Mouse (Mus musculus): ENCODE results near the gene Olfr545. TPM values are rescaled to one million over a fixed set of nuclear protein-coding genes. Genes with fewer than 3 reads are reported as not detected.

The Olfr545 gene
- not detected for polyA plus RNA-seq (2017; shearing (Covaris generic))

DNA sequence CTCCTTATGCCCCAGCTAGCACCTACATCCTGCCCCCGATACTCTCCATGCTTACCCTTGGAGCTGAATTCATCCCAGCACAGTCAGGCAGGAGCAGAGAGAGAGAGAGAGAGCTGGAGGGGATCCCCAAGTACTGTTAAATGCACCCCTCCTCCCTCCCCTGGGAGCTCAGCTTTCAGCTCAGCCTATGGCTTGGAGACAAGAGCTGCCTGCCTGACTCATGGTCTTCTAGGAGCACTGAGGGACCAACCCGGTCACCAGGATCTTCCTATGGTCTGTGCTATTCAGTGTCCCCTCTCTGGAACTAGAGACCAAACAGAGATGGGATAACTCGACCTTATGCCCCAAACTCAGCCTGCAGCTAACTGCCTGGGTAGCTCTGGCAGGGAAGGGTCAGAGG, at the start of gene Olfr545:
TSS of gene Olfr545 (minus strand) at position 101 of the 400 bp plus-strand sequence.

DNA sequence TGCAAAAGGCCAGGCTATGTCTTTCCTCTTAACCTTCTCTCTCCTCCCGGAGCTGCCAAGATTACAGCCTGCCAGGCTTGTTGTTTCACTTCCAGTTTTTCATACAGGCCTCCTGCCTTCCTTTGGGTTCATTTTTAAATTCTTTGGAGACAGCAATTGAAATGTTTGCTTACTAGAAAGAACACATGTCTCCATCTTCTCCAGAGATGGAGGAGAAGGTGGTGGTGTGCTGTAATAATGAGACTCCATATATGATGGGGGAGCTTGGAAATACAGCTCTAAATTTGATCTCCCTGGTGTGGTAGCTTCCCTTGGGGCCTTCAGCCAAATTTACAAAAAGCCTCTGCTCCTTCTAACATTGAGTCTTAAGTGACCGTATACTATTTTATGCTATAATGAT, 41.2 kb upstream of the Olfr545 start, which contains the start of gene Olfr548-ps1:
TSS of gene Olfr548-ps1 (plus strand) at position 301 of the 400 bp plus-strand sequence.

DNA sequence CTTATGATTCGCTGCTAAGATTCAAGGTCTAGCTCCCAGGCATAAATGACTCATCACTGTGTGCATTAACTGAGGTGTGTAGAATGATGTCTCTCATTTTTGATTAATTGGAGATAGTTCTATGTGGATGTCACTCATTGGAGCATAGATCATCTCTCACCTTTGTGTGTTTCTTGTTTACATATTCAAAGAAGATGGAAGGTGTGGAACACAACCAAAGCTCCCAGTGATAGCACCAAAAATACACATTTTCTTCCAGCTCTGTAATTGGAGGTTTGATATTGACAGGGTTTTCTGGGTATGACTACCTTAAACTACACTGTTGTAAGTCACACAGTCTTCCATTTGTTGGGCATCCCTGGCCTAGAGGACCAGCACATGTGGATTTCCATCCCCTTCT, 35.1 kb upstream of the Olfr545 start, which contains the start of gene Olfr547:
TSS of gene Olfr547 (plus strand) at position 301 of the 400 bp plus-strand sequence.

DNA sequence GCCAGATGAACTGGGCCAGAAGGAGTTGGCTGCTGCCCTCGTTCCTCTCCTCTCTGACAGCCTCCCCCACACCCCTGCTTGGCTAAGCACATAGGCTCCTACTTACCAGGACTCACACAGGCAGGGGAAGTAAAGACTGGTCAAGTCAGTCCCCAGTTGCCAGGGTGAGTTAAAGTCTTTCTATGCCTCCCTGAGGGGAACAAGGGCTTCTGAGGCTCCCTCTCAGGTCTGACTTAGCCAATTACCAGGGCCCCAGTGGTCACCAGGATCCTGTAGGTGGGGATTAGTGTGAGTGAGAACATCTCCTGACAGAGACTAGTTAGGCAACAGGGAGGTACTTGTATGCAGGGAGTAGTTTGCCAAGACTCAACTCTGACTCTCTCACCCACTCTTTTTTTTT, 11.2 kb downstream of the Olfr545 start, which contains the start of gene Olfr544:
TSS of gene Olfr544 (minus strand) at position 153 of the 400 bp plus-strand sequence.

DNA sequence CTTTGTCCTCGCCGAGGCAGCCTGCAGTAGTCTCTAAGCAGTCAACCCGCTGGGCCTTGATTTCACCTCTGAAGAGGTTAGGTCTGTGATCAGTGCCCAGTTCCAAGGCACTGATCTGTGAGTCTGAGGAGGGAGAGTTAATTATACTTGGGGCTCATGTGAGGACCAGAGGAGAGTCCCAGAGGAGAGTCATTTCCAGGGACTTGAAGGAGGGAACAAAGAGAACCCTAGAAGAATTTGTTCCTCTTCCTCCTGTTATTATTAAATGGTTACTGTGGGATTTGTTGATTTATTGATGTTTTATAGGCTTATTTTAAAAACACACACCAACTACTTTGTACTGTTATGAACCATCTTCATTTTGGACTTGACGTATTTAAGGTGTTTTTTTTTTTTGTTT, 17.8 kb downstream of the Olfr545 start, which contains the start of gene Olfr543:
TSS of gene Olfr543 (minus strand) at position 101 of the 400 bp plus-strand sequence.

DNA sequence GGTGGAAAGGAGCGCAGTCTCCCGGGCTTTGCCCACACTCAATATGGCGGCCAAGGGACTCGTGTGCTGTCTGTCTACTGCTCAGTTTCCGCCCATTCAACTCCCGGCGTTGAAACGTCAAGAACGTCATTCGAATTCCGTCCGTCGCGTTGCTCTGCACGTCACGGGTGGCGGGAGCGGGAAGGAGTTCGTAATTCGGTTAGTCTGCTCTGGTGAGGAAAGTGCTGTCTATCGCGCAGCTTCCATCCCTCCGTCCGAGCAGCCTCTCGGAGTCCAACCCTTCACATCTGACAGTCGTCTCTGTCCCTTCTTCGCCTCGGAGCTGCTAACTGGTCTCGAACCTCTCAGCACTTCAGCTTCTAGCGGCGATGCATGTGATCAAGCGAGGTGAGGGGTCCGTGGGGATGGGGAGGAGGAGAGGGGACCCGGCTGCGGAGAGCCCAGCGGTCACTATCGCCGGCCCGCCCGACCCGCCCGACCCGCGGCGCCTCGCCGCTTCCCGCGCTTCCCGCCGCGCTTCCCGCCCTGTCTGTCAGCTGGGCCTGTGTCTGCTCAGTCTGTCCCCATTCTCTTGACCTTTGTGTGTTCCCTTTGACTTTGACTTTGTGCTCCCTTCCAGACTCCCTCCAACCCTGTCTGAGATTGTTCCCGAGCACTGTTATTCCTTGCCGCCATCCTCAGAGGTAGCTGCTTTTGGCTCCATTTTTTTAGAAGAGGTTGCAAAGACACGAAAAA, 57.5 kb downstream of the Olfr545 start, which contains the start of gene Rrm1:
TSS of gene Rrm1 (plus strand) at position 39 of the 735 bp plus-strand sequence.

Other genes starting within 250 kb of the Olfr545 start
- 432 TPM for gene Rhog, start 243.5 kb downstream of the Olfr545 start, polyA plus RNA-seq (2017; shearing (Covaris generic))
- gene Stim1, start 231.8 kb downstream of the Olfr545 start, polyA plus RNA-seq (2017; shearing (Covaris generic)): 194 TPM
- 28.8 TPM for gene Rrm1, start 57.9 kb downstream of the Olfr545 start, polyA plus RNA-seq (2017; shearing (Covaris generic))
- gene Olfr543, start 17.9 kb downstream of the Olfr545 start, polyA plus RNA-seq (2017; shearing (Covaris generic)): not detected
- 0.14 TPM for gene Olfr544, start 11.3 kb downstream of the Olfr545 start, polyA plus RNA-seq (2017; shearing (Covaris generic))
- gene Olfr547, start 35.2 kb upstream of the Olfr545 start, polyA plus RNA-seq (2017; shearing (Covaris generic)): not detected
- gene Olfr548-ps1, start 41.3 kb upstream of the Olfr545 start, polyA plus RNA-seq (2017; shearing (Covaris generic)): not detected
- gene Olfr549, start 50.3 kb upstream of the Olfr545 start, polyA plus RNA-seq (2017; shearing (Covaris generic)): not detected
- 28.9 TPM for gene Trim21, start 65.9 kb upstream of the Olfr545 start, polyA plus RNA-seq (2017; shearing (Covaris generic))
- not detected for gene Olfr550, start 71.9 kb upstream of the Olfr545 start, polyA plus RNA-seq (2017; shearing (Covaris generic))
- gene Olfr551, start 92.3 kb upstream of the Olfr545 start, polyA plus RNA-seq (2017; shearing (Covaris generic)): not detected
- not detected for gene Olfr552, start 98.2 kb upstream of the Olfr545 start, polyA plus RNA-seq (2017; shearing (Covaris generic))
- gene Olfr553, start 118.6 kb upstream of the Olfr545 start, polyA plus RNA-seq (2017; shearing (Covaris generic)): not detected
- gene Olfr554, start 138.9 kb upstream of the Olfr545 start, polyA plus RNA-seq (2017; shearing (Covaris generic)): 0.30 TPM
- not detected for gene Olfr555, start 159.2 kb upstream of the Olfr545 start, polyA plus RNA-seq (2017; shearing (Covaris generic))
- not detected for gene Olfr556, start 165.3 kb upstream of the Olfr545 start, polyA plus RNA-seq (2017; shearing (Covaris generic))
- gene Trim68, start 187.8 kb upstream of the Olfr545 start, polyA plus RNA-seq (2017; shearing (Covaris generic)): 10.0 TPM
- not detected for gene Olfr557, start 196.3 kb upstream of the Olfr545 start, polyA plus RNA-seq (2017; shearing (Covaris generic))
- not detected for gene Olfr558, start 202.6 kb upstream of the Olfr545 start, polyA plus RNA-seq (2017; shearing (Covaris generic))
- gene Olfr33, start 219.5 kb upstream of the Olfr545 start, polyA plus RNA-seq (2017; shearing (Covaris generic)): not detected
- gene Olfr559, start 227.9 kb upstream of the Olfr545 start, polyA plus RNA-seq (2017; shearing (Covaris generic)): not detected